Mouse (Mus musculus) olfactory bulb, adult 2 months (tissue): Measurements from ENCODE around the gene Atp1b3.

Experiments used
- CTCF ChIP-seq: fragments of 200-500 bp; IDR thresholded peaks from 2 replicates; pipeline ENCODE4 v1.5.1; 2012; ENCODE audit warnings: low read depth, mild to moderate bottlenecking, low read length, moderate library complexity; ENCODE audit not compliant: insufficient read depth
- POLR2A ChIP-seq: fragments of 200-500 bp; IDR thresholded peaks from 2 replicates; pipeline ENCODE4 v1.6.1; 2012; ENCODE audit warnings: mild to moderate bottlenecking, low read depth, low read length, moderate library complexity; ENCODE audit not compliant: insufficient read depth

DNA sequence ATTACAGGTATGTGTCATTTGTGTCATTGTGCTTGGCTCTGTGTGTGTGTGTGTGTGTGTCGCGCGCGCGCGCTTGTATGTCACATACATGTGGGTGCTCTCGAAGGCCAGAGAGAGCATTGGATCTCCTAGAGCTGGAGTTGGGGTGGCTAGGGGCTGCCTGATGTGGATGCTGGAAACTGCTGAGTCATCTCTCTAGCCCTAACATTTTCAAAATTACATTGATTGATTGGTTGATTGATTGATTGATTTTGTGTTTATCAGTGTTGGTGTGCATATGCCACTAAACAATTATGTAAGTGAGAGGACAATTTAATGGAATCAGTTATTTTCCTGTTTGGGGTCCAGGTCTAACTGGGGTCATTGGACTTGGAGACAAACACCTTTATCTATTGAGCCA, 72.1 kb downstream of the Atp1b3 start:
- TF ChIP-seq POLR2A, result no peak
- TF ChIP-seq CTCF, result no peak
